Comparison of ENCODE assay signal across 14 mouse cellular contexts in the genomic region with DNA sequence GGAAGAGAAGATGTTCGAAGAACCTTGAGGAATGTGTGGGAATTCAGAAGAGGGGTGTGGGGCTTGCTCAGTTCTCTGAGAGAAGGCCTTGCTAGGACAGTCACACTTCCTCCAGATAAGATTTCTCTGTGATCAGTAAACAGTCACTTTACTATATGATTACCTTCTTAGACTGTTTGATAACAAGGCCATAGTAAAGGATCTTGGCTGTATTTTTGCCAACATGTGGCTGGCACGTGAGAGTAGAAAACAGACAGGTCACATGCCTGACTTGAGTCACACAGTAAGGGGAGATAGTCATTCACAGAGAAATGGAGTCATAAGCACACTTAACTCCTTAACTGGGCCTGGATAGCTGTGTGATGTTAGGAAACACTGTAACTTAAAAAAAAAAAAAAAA.
DNase-seq lines count a peak whose midpoint lies in the region; ATAC-seq and TF ChIP-seq lines count a peak whose summit lies in the region.
"Had no signal": no experiment of that assay in that cellular context is flagged by ENCODE, and none has a peak within 500 bp of the region (broad histone marks: within the 10 kb centered on the region; RNA-seq: fewer than 3 reads in every experiment).

No protein-coding gene starts in this region.

- H3K36me3 ChIP-seq in heart, embryonic 12.5 days: peaks cover 39% of the 10 kb centered on the region
- peaks cover 24% of the 10 kb centered on the region for H3K36me3 ChIP-seq in lung, postnatal 0 days (ENCODE audit: insufficient read depth, low read length)
- H3K36me3 ChIP-seq in stomach, postnatal 0 days (ENCODE audit: control insufficient read depth, insufficient read depth, low read length): peaks cover 20% of the 10 kb centered on the region
- H3K36me3 ChIP-seq: neural tube, embryonic 15.5 days had no signal

- DNase-seq in heart, adult 9 months (ENCODE audit: low spot score in 2 of 2): no peak
- DNase-seq in lung, postnatal 0 days (ENCODE audit: low spot score): no peak
- DNase-seq in lung, adult 2 months: no peak
- no peak for DNase-seq in stomach, postnatal 0 days (ENCODE audit: low spot score)
- no peak for DNase-seq in frontal cortex, postnatal 10 days (ENCODE audit: low spot score in 2 of 2)
- DNase-seq in layer of hippocampus, adult 11-12 months (ENCODE audit: low spot score): no peak
- DNase-seq: kidney, postnatal 25 days; lung, postnatal 10 days; thymus, postnatal 25 days had no signal

- no peaks in the 10 kb centered on the region for H3K9me3 ChIP-seq in heart, embryonic 12.5 days (replicated peaks)
- H3K9me3 ChIP-seq in lung, postnatal 0 days (ENCODE audit: low read length): no peaks in the 10 kb centered on the region
- no peaks in the 10 kb centered on the region for H3K9me3 ChIP-seq in stomach, postnatal 0 days (ENCODE audit: control insufficient read depth, low read length)
- H3K9me3 ChIP-seq: neural tube, embryonic 15.5 days had no signal

- no peaks in the 10 kb centered on the region for H3K27me3 ChIP-seq in heart, embryonic 12.5 days (replicated peaks)
- H3K27me3 ChIP-seq in lung, postnatal 0 days (replicated peaks; ENCODE audit: insufficient read depth, low read length): no peaks in the 10 kb centered on the region
- H3K27me3 ChIP-seq in stomach, postnatal 0 days (ENCODE audit: control insufficient read depth, insufficient read depth, low read length): no peaks in the 10 kb centered on the region
- H3K27me3 ChIP-seq: neural tube, embryonic 15.5 days had no signal

- H3K9ac ChIP-seq in heart, embryonic 12.5 days: no peak overlapping the region
- no peak overlapping the region for H3K9ac ChIP-seq in lung, postnatal 0 days (replicated peaks; ENCODE audit: low read depth)
- H3K9ac ChIP-seq in stomach, postnatal 0 days (ENCODE audit: low read length): no peak overlapping the region
- H3K9ac ChIP-seq: hindbrain, embryonic 14.5 days; neural tube, embryonic 15.5 days had no signal

- H3K27ac ChIP-seq in heart, embryonic 12.5 days (ENCODE audit: poor library complexity, severe bottlenecking): 0 out of 2 replicates have a peak overlapping the region, but pooled peaks have one; percentile 33
- H3K27ac ChIP-seq in lung, postnatal 0 days (ENCODE audit: low read length): peak overlapping the region; percentile 60
- peak overlapping the region; percentile 46 for H3K27ac ChIP-seq in stomach, postnatal 0 days (replicated peaks)
- H3K27ac ChIP-seq: hindbrain, embryonic 14.5 days; neural tube, embryonic 15.5 days had no signal

- no peak overlapping the region for H3K4me3 ChIP-seq in heart, embryonic 12.5 days
- H3K4me3 ChIP-seq in lung, postnatal 0 days (ENCODE audit: low read depth, low read length): no peak overlapping the region
- no peak overlapping the region for H3K4me3 ChIP-seq in lung, adult 2 months (replicated peaks; ENCODE audit: extremely low read depth, low read depth, low read length)
- no peak overlapping the region for H3K4me3 ChIP-seq in stomach, postnatal 0 days (ENCODE audit: low read depth, low read length)
- H3K4me3 ChIP-seq: neural tube, embryonic 15.5 days had no signal

- ATAC-seq in heart, embryonic 12.5 days (ENCODE audit: insufficient number of reproducible peaks, low FRiP score): no peak
- ATAC-seq in lung, postnatal 0 days: no peak
- ATAC-seq in erythroid progenitor cell, adult 5-6 weeks (replicated peaks; ENCODE audit: low FRiP score, poor library complexity, severe bottlenecking): 0 out of 2 replicates have a peak, but pooled peaks have one; percentile 17
- peak; percentile 48; the same call in 1 of the 2 replicates for ATAC-seq in stomach, postnatal 0 days (ENCODE audit: low FRiP score, low TSS enrichment)
- ATAC-seq: midbrain, embryonic 16.5 days had no signal

- 16% methylated on average over 2 of the region's 2 CpGs for WGBS in heart, embryonic 12.5 days
- 23% methylated on average over 2 of the region's 2 CpGs for WGBS in lung, postnatal 0 days
- WGBS in lung, adult 2 months: 24% methylated on average over 2 of the region's 2 CpGs
- WGBS in stomach, postnatal 0 days: 59% methylated on average over 2 of the region's 2 CpGs

- TF ChIP-seq CTCF in lung, postnatal 0 days (IDR thresholded peaks at IDR 0.05): no peak
- no peak for TF ChIP-seq CTCF in lung, adult 2 months (IDR thresholded peaks at IDR 0.05; ENCODE audit: insufficient read depth, low read length)
- no peak for TF ChIP-seq CTCF in stomach, postnatal 0 days (IDR thresholded peaks at IDR 0.05; ENCODE audit: low read depth)

- peaks cover 50% of the 10 kb centered on the region for H3K4me1 ChIP-seq in heart, embryonic 12.5 days (replicated peaks)
- H3K4me1 ChIP-seq in lung, postnatal 0 days (ENCODE audit: insufficient read depth, low read depth, low read length): peaks cover 38% of the 10 kb centered on the region
- peaks cover 42% of the 10 kb centered on the region for H3K4me1 ChIP-seq in lung, adult 2 months (ENCODE audit: control insufficient read depth, insufficient read depth, low read length)
- peaks cover 7% of the 10 kb centered on the region for H3K4me1 ChIP-seq in stomach, postnatal 0 days (replicated peaks; ENCODE audit: control insufficient read depth, insufficient read depth)

- TF ChIP-seq POLR2A in lung, adult 2 months (IDR thresholded peaks at IDR 0.05; ENCODE audit: borderline replicate concordance, extremely low read depth, low read depth, low read length): no peak

- no peak for TF ChIP-seq EP300 in lung, postnatal 0 days (IDR thresholded peaks at IDR 0.05)
- TF ChIP-seq EP300 in stomach, postnatal 0 days (optimal IDR thresholded peaks at IDR 0.05): no peak

- H3K4me2 ChIP-seq in heart, embryonic 12.5 days: no peak overlapping the region
- no peak overlapping the region for H3K4me2 ChIP-seq in lung, postnatal 0 days (replicated peaks; ENCODE audit: low read depth, low read length)
- H3K4me2 ChIP-seq in stomach, postnatal 0 days (replicated peaks; ENCODE audit: low read depth): no peak overlapping the region
- H3K4me2 ChIP-seq: hindbrain, embryonic 14.5 days; neural tube, embryonic 15.5 days had no signal

Comparison
In these comparisons a context has a peak if more than half of its experiments do, and no peak if none do; other contexts are left out.
1. ATAC-seq: peak in erythroid progenitor cell, adult 5-6 weeks (single experiment) and stomach, postnatal 0 days (single experiment); none in heart, embryonic 12.5 days (single experiment) and lung, postnatal 0 days (single experiment).
2. Peak in every context shown above with its lines, with median percentiles within 50 percentile points of each other: H3K27ac ChIP-seq.